Mouse (Mus musculus): Measurements from ENCODE around the gene Rgs14. TPM values are rescaled to one million over a fixed set of nuclear protein-coding genes. Genes with fewer than 3 reads are reported as not detected.
A peak's percentile ranks its signal among the peaks of the same experiment; 100 is the strongest.

Rgs14 gene
- polyA plus RNA-seq (2014; fragmentation: Nextera tagmentation; extraction: Ambion mirVana): 0.40 and 0.72 TPM in 2 replicates

DNA sequence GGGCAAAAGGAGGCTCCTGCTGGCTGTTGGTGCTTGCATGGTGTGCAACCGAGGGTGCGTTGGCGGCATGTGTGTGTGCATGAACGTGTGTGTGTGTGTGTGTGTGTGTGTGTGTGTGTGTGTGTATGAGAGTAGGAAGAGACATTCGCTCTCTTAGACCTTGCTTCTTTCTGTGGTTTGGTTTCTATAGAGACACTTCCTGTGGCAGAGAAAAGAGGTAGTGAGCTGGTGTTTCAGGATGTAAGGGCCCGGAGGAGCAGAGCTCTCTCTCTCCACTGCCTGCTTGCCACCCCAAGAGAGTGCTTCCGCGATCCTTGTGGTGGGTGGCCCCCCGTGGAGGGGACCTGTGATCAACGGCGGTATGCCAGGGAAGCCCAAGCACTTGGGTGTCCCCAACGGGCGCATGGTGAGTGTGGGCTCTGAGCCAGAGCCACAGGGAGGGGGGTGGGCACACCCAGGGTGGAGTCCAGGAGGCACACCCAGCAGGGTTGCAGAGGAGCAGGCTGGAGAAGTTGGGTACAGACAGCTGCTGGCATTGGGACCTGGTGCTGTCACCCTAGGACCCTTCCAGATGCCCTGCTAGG, at the start of gene Rgs14:
Gene Rgs14, plus strand, starts transcription at position 202 of the 584 bp plus-strand sequence.
- Histone ChIP-seq H3K4me2 (replicated peaks) (no peak within 1 kb of the TSS), H3K36me3 (replicated peaks; ENCODE audit: control insufficient read depth, insufficient read depth) (no peaks in the 10 kb centered on the region), H3K4me1 (replicated peaks; ENCODE audit: control insufficient read depth, insufficient read depth, low read length) (no peaks in the 10 kb centered on the region), H3K27ac (no peak within 1 kb of the TSS), H3K27me3 (ENCODE audit: control insufficient read depth, insufficient read depth, low read length) (no peaks in the 10 kb centered on the region), H3K4me3 (replicated peaks; ENCODE audit: low read length) (no peak within 1 kb of the TSS), H3K9ac (no peak within 1 kb of the TSS), H3K9me3 (ENCODE audit: control insufficient read depth, low read length) (no peaks in the 10 kb centered on the region)
- no peak for ATAC-seq (ENCODE audit: low FRiP score)
- 60% methylated on average over 13 of the region's 13 CpGs for WGBS
- DNase-seq (ENCODE audit: low spot score): no peak

DNA sequence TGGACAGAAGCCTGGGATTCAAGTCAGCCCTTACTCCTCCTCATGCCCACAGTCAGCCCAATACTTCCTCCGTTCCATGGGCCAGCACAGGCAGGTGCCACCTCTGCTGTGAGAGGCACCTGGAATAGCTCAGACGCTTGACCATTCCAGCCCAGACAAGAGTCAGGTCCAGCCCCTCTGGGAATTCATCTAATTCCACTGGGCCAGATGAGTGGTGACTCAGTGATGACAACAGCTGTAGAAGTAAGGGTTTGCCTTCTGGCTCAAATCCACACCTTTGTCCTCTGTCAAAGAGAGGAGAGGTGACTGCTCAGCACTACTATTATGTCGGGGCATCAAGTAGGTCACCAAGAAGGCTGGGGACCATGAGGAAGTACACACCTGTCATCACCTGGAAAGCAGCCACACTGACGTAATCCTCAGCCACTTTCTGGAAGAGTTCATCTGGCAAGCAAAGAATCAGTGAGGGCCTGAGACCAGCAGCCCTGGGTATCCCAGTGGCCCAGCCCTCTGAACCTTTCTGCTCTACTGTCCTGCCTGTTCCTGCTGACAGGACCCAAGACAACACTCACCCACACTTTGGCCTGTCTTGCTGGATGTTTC, 49.5 kb upstream of the Rgs14 start, which contains the start of gene Prelid1:
Gene Prelid1, plus strand, starts transcription at position 570 of the 603 bp plus-strand sequence.
- Histone ChIP-seq H3K4me3 (replicated peaks; ENCODE audit: low read length) (peak within 1 kb of the TSS; percentile 83), H3K27me3 (ENCODE audit: control insufficient read depth, insufficient read depth, low read length) (no peaks in the 10 kb centered on the region), H3K36me3 (replicated peaks; ENCODE audit: control insufficient read depth, insufficient read depth) (peaks cover 75% of the 10 kb centered on the region), H3K9me3 (ENCODE audit: control insufficient read depth, low read length) (no peaks in the 10 kb centered on the region), H3K4me1 (replicated peaks; ENCODE audit: control insufficient read depth, insufficient read depth, low read length) (peaks cover 26% of the 10 kb centered on the region), H3K4me2 (replicated peaks) (peak within 1 kb of the TSS; percentile 93), H3K27ac (0 out of 2 replicates have a peak within 1 kb of the TSS, but pooled peaks have one; percentile 67), H3K9ac (peak within 1 kb of the TSS; percentile 89)
- ATAC-seq (ENCODE audit: low FRiP score) (no peak), DNase-seq (ENCODE audit: low spot score) (no peak)
- 89% methylated on average over 4 of the region's 4 CpGs for WGBS

DNA sequence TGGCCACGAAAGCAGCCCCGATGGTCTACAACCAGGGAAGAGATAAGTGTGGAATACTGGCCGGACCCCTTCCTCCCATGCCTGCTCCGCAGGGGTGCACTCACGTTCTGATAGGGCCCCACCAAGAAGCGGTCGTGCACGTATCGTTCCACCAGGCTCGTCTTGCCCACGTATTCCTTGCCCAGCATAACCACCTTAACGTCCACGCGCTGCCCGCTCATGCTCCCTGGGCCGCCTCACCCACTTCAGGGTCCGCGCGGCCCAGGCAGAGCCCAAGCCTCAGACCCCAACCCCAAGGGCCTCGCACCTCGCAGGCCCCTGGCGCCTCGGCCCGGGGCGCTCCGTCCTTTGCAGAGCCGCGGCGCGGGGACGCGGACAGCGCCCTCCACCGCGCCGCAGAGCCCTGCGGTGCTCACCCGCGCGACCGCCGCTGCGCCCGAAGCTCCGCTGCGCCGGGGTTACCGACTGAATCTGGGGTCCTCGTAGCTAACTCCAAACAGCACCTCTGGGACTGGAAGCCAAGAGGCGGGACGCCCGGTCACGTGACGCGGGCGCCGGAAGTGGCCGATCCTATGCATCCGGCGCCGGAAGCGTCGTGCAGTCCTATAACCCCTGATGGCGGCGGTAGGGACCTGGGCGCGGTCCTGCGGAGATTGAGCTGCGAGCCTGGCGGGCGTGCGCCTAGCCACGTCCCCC, 48.0 kb upstream of the Rgs14 start, which contains the start of gene Rab24:
Gene Rab24, minus strand, starts transcription at position 513 of the 696 bp plus-strand sequence.
- Histone ChIP-seq H3K27ac (peak within 1 kb of the TSS; percentile 67), H3K27me3 (ENCODE audit: control insufficient read depth, insufficient read depth, low read length) (no peaks in the 10 kb centered on the region), H3K36me3 (replicated peaks; ENCODE audit: control insufficient read depth, insufficient read depth) (peaks cover 73% of the 10 kb centered on the region), H3K4me3 (replicated peaks; ENCODE audit: low read length) (peak within 1 kb of the TSS; percentile 83), H3K4me2 (replicated peaks) (peak within 1 kb of the TSS; percentile 93), H3K4me1 (replicated peaks; ENCODE audit: control insufficient read depth, insufficient read depth, low read length) (peaks cover 26% of the 10 kb centered on the region), H3K9ac (peak within 1 kb of the TSS; percentile 89), H3K9me3 (ENCODE audit: control insufficient read depth, low read length) (no peaks in the 10 kb centered on the region)
- under 1% methylated on average over 73 of the region's 73 CpGs for WGBS
- ATAC-seq (ENCODE audit: low FRiP score) (peak; percentile 91), DNase-seq (ENCODE audit: low spot score) (peak; percentile 94)

- Histone ChIP-seq H3K36me3 (replicated peaks; ENCODE audit: control insufficient read depth, insufficient read depth) (peaks cover 66% of the 10 kb centered on the region), H3K4me3 (replicated peaks; ENCODE audit: low read length) (peak overlapping the region; percentile 83), H3K27me3 (ENCODE audit: control insufficient read depth, insufficient read depth, low read length) (no peaks in the 10 kb centered on the region), H3K4me2 (replicated peaks) (peak overlapping the region; percentile 93), H3K27ac (peak overlapping the region; percentile 67), H3K9me3 (ENCODE audit: control insufficient read depth, low read length) (no peaks in the 10 kb centered on the region), H3K4me1 (replicated peaks; ENCODE audit: control insufficient read depth, insufficient read depth, low read length) (peaks cover 30% of the 10 kb centered on the region), H3K9ac (peak overlapping the region; percentile 89)
- WGBS: 2% methylated on average over 31 of the region's 31 CpGs
- ATAC-seq (ENCODE audit: low FRiP score) (no peak), DNase-seq (ENCODE audit: low spot score) (peak; percentile 70)
Measured at GRCm38 (mm10) chr13:55322130-55322825, 47.3 kb upstream of the Rgs14 start.

DNA sequence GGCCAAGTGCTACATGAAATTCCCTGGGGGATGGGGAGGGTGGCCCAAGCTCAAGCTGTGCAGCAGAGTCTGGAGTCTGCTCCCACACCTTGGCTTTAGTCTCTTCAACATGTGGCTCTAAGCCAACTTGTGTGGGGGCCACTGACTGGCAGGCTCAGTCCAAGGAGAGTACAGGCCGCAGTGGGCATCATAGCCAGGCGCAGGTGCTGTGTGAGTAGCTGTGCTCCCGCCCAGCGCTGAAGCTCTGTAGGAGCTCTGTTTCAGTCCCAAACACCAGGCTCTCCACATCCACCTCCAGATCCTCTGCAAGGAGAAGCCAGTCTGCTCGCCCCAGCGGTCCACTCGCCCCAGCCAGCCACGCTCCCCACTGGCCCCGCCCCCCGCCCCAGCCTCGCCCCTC, 43.9 kb upstream of the Rgs14 start:
- Histone ChIP-seq H3K4me1 (replicated peaks; ENCODE audit: control insufficient read depth, insufficient read depth, low read length) (peaks cover 38% of the 10 kb centered on the region), H3K9ac (no peak overlapping the region), H3K36me3 (replicated peaks; ENCODE audit: control insufficient read depth, insufficient read depth) (peaks cover 33% of the 10 kb centered on the region), H3K27me3 (ENCODE audit: control insufficient read depth, insufficient read depth, low read length) (no peaks in the 10 kb centered on the region), H3K4me3 (replicated peaks; ENCODE audit: low read length) (no peak overlapping the region), H3K27ac (no peak overlapping the region), H3K9me3 (ENCODE audit: control insufficient read depth, low read length) (no peaks in the 10 kb centered on the region), H3K4me2 (replicated peaks) (no peak overlapping the region)
- 80% methylated on average over 11 of the region's 11 CpGs for WGBS
- DNase-seq (ENCODE audit: low spot score) (no peak), ATAC-seq (ENCODE audit: low FRiP score) (no peak)

- Histone ChIP-seq H3K27me3 (ENCODE audit: control insufficient read depth, insufficient read depth, low read length) (no peaks in the 10 kb centered on the region), H3K4me1 (replicated peaks; ENCODE audit: control insufficient read depth, insufficient read depth, low read length) (peaks cover 31% of the 10 kb centered on the region), H3K4me2 (replicated peaks) (peak overlapping the region; percentile 15; the same call in 1 of the 2 replicates), H3K4me3 (replicated peaks; ENCODE audit: low read length) (no peak overlapping the region), H3K36me3 (replicated peaks; ENCODE audit: control insufficient read depth, insufficient read depth) (peaks cover 33% of the 10 kb centered on the region), H3K9ac (0 out of 2 replicates have a peak overlapping the region, but pooled peaks have one; percentile 34), H3K27ac (peak overlapping the region; percentile 54), H3K9me3 (ENCODE audit: control insufficient read depth, low read length) (no peaks in the 10 kb centered on the region)
- WGBS: 59% methylated on average over 4 of the region's 4 CpGs
- ATAC-seq (ENCODE audit: low FRiP score) (no peak), DNase-seq (ENCODE audit: low spot score) (no peak)
Measured at GRCm38 (mm10) chr13:55327169-55327568, 42.4 kb upstream of the Rgs14 start.

DNA sequence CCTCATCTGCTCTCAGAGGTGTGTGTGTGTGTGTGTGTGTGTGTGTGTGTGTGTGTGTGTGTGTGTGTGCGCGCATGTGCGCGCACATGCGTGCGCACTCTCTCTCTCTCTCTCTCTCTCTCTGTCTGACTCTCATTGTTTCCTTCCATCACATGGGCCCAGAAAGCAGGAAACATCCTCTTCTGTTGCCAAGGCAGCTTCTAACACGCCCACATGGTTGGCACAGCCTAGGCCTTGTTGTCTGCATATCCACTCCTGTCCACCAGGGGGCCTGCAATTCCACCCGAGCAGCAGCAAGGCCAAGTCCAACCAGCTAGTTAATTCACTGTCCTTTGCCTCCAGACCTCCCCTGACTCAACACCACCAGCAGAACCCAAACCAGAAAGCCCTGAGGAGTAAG, 41.9 kb upstream of the Rgs14 start:
- Histone ChIP-seq H3K36me3 (replicated peaks; ENCODE audit: control insufficient read depth, insufficient read depth) (peaks cover 33% of the 10 kb centered on the region), H3K9me3 (ENCODE audit: control insufficient read depth, low read length) (no peaks in the 10 kb centered on the region), H3K4me1 (replicated peaks; ENCODE audit: control insufficient read depth, insufficient read depth, low read length) (peaks cover 29% of the 10 kb centered on the region), H3K9ac (0 out of 2 replicates have a peak overlapping the region, but pooled peaks have one; percentile 34), H3K4me3 (replicated peaks; ENCODE audit: low read length) (no peak overlapping the region), H3K27me3 (ENCODE audit: control insufficient read depth, insufficient read depth, low read length) (no peaks in the 10 kb centered on the region), H3K27ac (no peak overlapping the region), H3K4me2 (replicated peaks) (no peak overlapping the region)
- 36% methylated on average over 8 of the region's 8 CpGs for WGBS
- peak; percentile 84 for DNase-seq (ENCODE audit: low spot score)
- peak; percentile 31 for ATAC-seq (ENCODE audit: low FRiP score)

DNA sequence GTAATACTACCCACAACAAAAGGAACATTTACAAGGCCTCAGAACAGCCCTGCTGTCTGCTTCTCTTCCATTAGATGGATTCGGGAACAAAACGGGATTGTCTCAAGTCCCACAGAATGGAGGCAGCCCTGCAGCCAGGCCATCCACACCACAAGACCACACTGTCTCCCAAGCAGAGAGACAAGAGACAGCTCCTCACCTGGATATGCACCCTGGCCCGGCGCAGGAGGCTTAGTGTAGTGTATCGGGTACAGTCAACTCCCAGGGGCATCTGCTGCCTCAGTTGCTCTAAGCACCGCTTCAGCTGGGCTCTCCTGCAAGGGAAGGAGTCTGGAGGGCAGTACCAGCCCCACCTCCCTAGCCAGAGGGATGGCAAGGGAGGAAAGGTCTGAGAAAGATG, 41.4 kb upstream of the Rgs14 start:
- Histone ChIP-seq H3K27me3 (ENCODE audit: control insufficient read depth, insufficient read depth, low read length) (no peaks in the 10 kb centered on the region), H3K4me1 (replicated peaks; ENCODE audit: control insufficient read depth, insufficient read depth, low read length) (peaks cover 24% of the 10 kb centered on the region), H3K27ac (no peak overlapping the region), H3K9ac (no peak overlapping the region), H3K36me3 (replicated peaks; ENCODE audit: control insufficient read depth, insufficient read depth) (peaks cover 30% of the 10 kb centered on the region), H3K4me2 (replicated peaks) (peak overlapping the region; percentile 91; the same call in 1 of the 2 replicates), H3K4me3 (replicated peaks; ENCODE audit: low read length) (no peak overlapping the region), H3K9me3 (ENCODE audit: control insufficient read depth, low read length) (no peaks in the 10 kb centered on the region)
- ATAC-seq (ENCODE audit: low FRiP score) (no peak), DNase-seq (ENCODE audit: low spot score) (no peak)
- WGBS: 90% methylated on average over 6 of the region's 6 CpGs
